Mouse (Mus musculus) right cerebral cortex, postnatal 14 days (tissue): Measurements from ENCODE around the gene 4930539E08Rik.

ENCODE experiments used
- DNase-seq: peaks from one replicate; pipeline ENCODE4 v3.0.0; 2022

4930539E08Rik gene

GRCm38 (mm10) chr17:28854377-28854776 lies 60.7 kb downstream of the 4930539E08Rik start:
- no peak for DNase-seq

- no peak for DNase-seq
These were observed 64.6 kb downstream of the 4930539E08Rik start for GRCm38 (mm10) chr17:28850511-28850910.

- DNase-seq: no peak
These were observed 68.0 kb downstream of the 4930539E08Rik start for GRCm38 (mm10) chr17:28846974-28847617.
